Mouse (Mus musculus) adrenal gland, adult 18-20 months (tissue): ENCODE measurements at regions not wholly inside any gene's neighbourhood (a gene's known extent, or its start where the extent isn't known, plus 50 kb on each side); places are given as distances from the start of the nearest gene placed in this dataset.

Experiments used
- DNase-seq, 2 experiments: peaks; one replicate each; pipeline ENCODE4 v3.0.0; 2021 to 2022; ENCODE audit warnings: low spot score in 2 of 2

DNA sequence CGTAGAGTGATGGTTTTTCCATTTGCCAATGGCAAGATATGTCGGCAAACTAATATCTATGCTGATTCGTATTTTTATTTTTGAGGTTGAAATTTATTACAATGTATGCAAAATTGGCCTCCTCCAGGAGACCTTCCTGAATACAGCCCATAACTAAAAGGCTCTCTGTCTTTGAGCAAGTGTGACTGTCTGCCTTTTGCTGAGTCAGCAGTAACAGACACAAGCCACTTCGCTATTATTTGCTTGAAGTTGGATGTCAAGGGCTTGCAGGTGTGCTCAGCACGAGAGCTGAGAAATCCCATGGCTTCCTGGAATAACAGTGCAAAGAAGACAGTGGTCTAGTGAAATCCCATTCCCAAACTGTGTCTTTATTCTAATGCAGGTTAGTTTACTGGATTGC lies 56.9 kb downstream of the Dmrt2 start:
- no peak for DNase-seq

DNA sequence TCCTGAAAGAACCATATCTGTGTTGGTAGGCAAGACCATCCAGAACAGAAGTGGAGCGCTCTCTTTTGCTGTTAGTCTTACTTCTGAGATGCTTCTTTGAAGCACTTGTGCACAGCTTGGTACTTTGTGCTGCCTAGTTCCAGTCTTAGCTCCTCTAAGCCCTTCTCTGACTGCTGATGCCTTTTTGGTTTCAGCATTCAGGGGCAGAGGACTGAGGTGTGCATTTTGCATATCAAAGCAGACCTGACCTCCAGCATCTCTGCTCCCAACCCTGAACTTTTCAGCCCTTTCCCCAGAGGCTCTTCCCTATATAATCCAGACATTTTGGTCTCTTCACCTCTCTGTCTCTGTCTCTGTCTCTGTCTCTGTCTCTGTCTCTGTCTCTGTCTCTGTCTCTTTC lies 57.4 kb downstream of the Dmrt2 start:
- DNase-seq = no peak

DNA sequence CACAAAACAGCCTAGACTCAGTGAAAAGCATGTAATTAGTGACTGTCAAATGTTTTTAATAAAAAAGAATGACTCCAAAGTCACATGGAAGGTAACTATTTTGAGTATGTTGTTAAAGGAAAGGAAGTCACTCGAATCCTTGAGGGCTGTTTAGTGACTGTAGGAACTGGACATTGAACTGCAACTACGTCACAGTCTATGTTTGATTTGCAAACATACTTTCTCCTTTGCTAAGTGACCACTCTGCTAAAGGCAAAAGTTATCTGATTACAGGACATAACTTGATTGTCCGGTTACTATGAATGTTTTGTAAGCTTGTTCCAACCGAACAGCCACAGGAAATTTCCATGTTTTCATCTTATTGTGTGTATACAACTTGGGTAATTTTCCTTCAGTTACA lies 106.2 kb downstream of the Dmrt2 start:
- no peak for DNase-seq

DNA sequence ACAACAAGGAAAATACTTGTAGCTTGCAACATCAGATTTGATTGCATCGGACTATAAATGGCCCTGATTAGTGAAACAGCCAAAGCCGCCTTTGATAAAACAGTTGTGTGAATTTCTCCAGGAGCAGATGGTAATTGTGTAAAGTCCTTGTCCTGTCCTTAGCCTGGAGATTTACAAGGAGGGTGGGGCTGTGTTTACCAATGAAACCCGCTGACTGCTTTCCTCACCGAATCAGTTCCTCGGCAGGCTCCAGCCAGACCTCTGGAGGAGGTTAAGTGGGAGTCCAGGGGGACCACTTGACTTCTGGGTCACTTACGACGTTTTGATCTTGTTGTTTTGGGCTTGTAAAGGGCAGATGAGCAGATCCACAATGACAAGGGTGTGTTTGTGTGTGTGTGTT lies 107.1 kb downstream of the Dmrt2 start:
- no peak for DNase-seq

DNA sequence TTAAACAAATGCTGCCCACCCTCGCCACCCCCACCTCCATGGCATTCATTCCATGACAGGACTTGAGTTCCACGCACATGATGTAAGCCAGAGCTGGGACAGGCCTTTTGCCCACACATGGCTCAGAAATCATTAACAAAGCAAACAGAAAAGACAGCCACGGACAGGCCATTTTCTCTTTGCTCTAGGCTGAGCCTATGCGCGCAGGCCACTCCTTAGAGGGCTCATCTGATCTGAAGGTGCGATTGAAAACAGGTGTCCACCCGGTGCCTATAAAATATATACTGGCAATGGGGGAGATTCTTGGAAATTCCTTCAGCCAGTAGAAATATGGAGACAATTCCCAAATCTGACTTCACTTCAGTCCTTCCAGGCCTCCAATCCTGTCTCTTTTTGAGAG lies 109.1 kb downstream of the Dmrt2 start:
- no peak for DNase-seq

DNA sequence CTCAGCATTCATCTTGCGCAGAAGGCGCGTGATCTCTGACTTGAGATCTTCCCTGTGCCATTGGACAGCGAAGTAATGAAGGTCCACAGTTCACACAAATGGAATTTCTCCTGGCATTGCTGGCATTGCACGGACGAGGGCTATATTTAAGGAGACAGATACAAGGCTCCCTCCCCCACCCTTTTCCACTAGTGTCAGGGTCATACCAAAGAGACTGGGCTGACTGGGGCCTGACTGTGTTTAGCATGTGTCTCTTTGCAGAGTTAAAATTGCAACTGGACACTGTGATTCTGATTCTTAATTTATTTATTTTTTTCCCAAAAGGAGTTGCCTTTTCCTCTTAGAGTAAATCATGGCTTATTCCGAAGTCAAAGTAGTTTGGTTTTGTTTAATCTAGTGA lies 130.5 kb downstream of the Dmrt2 start:
- no peak for DNase-seq

DNA sequence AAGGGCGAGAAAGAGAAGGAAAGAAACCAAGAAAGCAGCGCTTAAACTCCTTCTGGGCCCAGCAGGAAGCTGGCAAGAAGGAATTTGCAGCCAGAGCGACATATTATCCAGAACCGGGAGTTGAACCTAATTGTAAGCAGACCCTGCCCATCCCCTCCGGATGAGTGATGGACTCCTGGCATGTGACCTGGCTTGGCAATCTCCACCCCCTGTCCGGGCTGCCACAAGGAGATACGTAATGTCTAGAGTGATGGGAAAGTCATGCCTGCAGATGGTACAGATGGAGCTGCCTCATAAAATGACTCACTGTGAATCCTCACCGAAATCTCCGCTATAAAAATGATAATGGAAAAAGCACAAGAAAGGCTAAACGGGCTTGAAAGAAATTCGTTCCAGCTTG lies 133.1 kb downstream of the Dmrt2 start:
- no peak for DNase-seq

DNA sequence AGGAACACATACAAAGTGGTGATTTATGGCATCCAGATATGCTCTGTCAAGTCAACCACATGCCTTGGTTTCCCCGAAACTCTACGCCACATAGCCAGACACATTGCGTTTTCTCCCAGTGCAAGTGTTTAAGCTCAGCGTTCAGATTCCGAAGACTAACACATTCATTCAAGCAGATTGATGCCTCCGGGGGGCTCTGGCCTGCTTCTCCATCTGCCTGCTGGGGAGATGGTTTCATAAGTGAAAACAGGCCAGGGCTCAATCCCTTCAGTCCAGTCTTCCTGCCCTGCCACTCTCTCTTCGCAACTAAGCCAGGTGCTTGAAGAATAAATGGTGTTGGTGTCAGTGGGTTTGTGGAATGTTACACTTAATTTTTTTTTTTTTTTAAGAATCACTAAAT lies 141.4 kb downstream of the Dmrt2 start:
- DNase-seq = no peak

DNA sequence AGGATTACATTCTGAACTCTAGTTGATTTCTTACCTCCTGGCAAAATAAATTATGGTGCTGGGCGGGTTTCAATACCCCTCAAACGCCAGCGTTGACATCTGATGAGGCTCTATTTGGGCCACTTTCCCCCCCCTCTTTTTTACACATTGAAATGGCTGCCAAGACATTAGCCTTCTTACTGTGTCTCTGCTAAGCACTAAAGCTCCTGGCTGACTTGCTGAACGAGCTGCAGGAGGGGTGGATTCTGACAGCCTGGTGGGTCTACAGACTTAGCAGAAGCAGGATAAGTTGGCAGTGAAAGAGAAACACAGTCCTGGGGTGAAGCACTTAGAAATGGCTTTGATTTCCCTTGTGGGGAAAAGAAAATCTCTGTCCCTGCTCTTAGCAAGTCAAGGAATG lies 172.9 kb downstream of the Dmrt2 start:
- no peak for DNase-seq

DNA sequence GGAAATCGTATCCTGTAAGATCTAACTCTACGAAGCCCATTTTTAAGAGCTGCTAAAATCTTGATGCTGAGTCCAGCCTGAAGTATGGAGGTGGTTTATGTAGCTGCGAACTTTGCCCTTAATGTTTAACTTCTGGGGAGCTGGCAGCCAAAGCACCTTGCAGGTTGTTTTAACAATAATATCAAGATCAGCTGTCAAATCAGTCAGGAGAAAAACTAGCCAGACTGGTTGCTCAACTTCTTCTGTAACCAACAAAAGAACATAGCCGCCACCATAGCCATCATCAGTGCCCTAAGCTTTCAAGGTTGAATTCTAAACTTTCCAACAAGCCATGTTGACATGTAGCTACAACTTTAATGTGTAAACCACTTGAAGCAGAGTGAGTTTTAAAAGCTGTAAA lies 184.1 kb downstream of the Dmrt2 start:
- no peak for DNase-seq

DNA sequence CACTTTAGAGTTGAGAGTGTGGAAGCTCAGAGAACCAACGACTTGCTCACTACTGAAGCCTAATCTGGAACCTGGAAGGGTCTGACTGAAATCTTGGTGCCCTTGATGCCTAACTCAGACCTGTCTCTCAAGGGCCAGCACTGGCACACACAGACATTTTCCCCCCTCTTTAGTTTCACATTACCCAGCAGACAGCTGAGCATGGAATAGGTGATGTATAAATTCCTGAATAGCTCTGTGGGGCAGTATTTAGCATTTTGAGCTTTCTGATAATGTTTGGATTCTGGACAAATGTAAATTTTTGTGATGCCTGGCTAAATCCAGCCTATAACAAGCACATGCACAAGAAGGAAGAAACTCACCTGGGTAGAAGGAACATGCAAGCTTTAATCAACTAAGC lies 191.1 kb downstream of the Dmrt2 start:
- no peak for DNase-seq

DNA sequence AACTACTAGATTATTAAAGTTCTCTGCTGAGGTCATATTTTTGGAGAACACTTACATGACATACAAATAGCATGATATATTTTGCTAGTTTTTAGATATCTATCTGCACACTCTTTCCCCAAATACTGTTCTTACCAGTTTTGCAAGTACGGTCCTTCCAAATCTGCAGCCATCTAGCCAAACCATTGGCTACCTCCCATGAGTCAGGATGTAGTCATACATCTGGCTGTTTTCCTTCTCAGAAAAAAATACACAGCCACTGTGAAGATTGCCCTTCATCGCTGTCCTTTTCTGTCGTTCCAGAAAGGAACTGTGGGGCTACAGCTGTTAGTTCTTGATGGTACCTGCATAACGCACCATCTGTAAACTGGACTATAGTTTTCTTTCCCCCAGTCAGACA lies 234.5 kb downstream of the Dmrt2 start:
- no peak for DNase-seq

DNA sequence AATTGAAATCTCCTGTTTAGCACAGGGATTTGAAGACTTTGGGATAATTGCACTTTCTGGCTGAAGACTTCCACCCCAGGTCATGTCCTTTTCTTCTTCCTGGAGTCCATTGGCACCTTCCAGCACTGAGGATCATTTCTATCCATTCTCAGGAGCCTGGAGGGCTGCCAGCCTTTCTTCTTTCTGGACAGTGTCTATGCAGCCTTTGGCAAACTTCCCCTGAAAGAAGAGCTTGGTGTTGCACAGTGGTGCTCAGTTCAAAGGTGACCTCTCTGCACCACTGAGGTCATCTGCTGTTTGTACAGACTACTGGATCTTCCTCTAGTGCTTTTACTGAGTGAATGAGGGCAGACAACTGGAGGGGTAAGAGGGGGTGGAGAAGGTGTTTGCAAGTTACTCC lies 249.8 kb downstream of the Dmrt2 start:
- no peak for DNase-seq

DNA sequence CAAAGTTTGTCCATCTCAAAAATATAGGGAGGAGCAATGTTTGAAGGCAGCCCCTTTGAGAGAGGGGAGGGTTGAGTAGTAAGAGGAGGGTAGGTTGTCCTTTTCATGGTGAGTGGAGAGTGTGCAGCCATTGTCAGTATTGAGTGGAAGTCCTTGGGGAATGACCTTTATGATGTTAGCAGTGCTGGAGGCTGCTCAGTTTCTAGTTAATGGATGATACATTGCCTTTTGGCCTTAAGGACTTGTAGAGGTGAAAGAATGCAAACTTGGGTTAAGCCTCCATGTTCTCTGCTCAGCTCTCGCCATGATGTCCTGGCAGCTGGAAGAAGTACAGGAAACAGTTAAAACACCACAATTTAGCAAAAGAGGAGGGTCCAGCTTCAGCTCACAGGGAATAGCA lies 250.6 kb downstream of the Dmrt2 start:
- no peak for DNase-seq

DNA sequence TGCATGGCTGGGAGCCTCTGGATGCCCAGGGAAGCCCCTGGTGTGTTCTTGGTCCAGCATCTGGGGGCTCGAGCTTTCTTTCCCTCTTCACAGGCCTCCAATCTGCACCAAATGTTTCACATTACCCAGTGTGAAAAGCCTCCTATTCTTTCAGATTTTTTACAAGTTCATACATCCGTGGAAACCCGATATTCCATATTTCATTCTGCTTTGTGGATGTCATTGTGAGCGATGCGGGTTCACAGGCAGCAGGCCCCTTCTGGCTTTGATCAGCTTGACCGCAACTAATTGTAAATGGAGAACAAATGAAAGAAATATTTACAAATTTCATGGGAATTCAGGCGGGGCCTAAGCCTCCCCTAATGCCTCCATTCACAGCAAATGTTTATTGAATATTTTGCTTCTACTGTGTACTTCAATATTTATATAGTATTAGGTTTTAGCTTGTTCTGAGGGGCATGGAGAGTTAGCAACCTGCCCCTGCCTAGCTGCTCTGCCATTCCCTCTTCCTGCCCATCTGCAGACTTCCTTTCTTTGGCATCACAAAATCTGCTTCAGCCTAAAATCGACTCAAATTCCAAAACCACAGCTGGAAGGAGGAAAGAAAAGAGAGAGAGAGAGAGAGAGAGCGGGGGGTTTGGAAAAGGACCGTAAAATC lies 251.6 kb downstream of the Dmrt2 start:
- no peak for DNase-seq

DNA sequence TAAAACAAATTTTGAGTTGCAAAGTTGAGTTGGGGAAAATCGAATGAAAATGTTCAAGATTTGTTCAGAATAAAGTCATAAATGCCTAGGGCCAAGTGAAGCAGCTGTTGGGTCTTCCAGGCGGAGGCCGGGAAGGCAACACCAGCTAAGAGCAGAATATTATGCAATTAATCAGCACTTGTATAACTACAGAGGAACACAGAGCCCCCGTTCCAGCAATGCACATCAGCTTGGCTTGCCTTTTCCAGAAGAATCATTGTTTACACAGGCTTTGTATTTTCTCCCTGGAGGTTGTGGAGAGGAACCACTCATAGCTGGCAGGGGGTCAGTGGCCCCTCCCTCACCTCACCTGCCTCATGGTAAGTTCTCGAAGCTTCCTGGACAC lies 252.2 kb downstream of the Dmrt2 start:
- DNase-seq = no peak

DNA sequence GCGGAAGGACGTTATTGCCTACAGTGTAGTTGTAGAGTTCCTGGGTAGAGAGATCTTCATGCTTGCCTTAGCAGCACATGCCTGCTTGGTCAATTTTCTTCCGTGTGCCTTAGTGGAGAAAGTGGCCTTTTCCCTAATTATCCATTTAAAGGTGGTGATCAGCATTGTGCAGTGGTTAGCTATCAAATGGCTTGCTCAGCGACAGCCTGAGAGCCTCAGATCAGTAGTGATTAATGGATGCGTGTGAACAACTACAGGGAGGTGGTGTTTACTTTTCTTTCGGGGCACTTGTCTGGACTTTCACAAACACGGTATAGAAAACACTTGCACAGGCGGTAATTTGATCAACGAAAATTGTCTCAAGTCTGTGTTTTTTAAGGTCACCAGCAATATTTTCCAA lies 255.0 kb downstream of the Dmrt2 start:
- DNase-seq = no peak

DNA sequence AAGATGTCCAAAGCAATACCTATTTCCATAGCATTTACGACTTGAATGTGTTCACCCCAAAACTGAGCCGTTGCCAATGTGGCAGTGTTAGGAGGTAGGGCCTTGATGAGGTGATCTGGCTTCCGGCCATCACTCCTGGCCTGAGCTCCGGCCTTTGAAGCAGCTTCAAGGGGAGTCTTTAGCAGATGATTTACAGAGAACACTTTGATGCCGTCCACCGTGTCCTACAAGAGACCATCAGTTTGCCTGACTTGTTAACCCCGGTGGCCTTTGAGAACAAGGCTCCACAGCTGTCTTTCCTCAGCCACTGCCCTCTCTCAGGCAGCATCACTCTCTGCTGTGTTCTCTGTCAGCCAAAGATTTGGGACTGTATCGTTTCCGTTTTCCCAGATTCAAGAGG lies 265.1 kb downstream of the Dmrt2 start:
- DNase-seq = peak in 1 of 2 experiments; percentile 10

DNA sequence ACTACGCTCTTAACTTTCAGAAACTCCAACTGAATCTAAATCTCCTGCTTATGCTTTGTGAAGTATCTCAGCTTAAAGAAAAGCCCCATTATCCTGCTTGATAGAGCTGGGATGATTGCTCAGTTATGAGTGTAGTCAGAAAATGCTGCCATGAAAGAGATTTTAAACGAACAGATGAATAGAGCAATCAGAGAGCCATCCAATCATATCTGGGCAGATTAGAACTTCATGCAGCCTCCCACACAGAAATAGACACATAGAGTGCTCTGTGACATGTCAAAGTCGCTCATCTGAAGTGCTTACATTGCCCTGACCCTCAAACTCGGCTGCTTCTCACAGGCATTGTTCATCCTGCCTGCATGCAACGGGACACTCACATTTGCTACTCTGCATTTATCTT lies 299.0 kb downstream of the Dmrt2 start:
- DNase-seq = no peak

DNA sequence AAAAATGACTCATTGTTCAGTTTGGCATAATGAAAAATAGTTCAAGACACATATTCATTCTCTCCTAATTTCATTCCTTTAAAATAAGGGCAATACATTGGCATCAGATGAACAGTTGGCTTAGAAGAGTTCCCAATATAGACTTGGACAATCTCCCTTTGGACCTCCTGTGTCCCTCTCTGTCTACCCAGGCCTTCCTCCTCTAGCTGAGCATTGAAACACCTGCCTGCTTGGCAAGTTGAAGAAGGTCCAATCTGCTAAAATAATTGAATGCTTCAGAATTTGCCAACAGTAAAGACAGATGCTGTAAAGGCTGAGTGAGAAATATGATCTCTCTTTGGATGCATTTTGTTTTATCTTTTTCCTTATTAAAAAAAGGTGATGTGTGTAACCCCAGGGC lies 303.0 kb downstream of the Dmrt2 start:
- DNase-seq = no peak

DNA sequence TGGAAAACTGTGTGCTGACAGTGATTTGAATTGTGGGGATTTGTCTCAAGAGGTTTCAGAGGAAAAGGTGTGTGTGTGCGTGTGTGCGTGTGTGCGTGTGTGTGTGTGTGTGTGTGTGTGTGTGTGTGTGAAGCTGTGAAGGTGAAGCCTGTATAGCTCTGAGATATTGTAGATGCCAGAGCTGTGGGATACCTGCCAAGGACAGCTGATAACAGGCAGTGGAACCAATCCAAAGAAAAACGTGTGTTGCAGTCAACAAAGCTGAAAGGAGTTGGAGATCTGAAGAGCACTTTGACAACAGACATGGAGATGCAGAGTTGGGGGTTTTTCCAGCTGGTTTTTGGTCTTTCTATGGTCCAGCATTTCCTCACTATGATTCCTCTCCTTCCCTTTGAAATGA lies 308.1 kb downstream of the Dmrt2 start:
- DNase-seq = no peak

DNA sequence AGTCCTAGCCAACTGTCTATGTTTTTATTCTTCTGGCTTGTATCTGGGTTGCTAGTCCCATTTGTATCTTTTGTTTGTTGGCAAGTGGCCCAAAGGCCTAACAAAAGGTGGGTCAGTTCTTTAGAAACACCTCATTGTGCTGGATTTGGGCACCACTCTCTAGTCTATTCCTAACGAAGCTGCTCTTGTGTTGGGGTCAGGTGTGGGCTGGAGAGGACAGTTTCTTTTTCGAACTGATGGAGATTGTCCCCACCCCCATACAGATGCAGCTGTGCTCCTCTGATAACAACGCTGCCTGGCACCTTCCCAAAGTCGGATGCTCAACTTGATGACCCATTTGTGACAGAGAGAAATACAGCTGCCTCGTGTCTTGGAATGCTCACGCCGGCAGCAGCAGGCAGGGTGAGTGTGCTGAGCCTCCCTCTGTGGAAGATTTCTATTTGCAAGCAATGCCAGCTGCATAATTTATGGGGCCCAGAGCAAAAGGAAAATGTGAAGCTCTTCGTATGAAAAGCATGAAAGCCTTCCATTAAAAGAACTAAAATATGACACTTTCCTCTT lies 342.5 kb downstream of the Dmrt2 start:
- peak; percentile 18 to 21 for DNase-seq

DNA sequence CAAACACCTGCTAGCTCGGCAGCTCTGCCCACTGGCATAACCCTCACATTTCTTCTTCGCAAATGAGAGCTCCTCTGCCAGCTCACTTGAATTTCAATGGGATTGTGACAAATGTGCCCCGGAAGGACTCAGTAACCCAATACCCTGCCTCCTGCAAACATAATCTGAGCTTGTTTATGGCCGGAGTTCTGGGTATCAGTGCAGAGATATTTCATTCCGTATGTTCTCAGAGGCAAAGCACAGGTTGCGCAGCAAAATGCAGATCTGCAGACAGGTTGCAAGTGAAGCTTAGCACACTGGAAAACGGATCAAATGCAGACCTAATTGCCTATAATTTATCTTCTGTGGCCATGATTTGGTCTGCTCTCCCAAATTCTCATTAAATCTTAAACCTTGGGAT lies 348.9 kb downstream of the Dmrt2 start:
- DNase-seq = no peak

DNA sequence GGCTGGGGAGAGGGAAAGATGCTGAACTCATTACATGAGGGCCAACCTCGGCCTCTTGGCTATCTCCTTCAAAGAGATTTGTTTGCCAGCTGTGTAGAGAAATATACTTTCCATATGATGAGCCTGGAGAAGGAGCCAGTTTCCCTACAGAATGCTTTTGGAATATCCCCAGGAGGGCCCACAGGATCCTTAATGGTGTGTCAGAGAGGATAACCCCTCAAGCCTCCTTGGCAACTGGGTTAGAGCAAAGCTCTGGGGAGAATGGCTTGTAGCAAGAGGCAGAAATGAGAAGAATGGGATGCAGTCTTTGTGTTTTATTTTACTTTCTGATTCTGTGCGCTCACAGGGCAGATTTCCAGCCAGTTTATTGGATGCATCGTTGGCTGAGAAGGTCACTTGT lies 353.9 kb downstream of the Dmrt2 start:
- no peak for DNase-seq
